Mouse (Mus musculus): ENCODE measurements at regions not wholly inside any gene's neighbourhood (a gene's known extent, or its start where the extent isn't known, plus 50 kb on each side); places are given as distances from the start of the nearest gene placed in this dataset.

- TF ChIP-seq EP300 (IDR thresholded peaks at IDR 0.05; ENCODE audit: insufficient read depth, low read depth, low read length) = no peak
- no peak for TF ChIP-seq CTCF (IDR thresholded peaks at IDR 0.05; ENCODE audit: low read depth, low read length)
- TF ChIP-seq POLR2A (IDR thresholded peaks at IDR 0.05; ENCODE audit: insufficient read depth, low read length) = no peak
Measured at GRCm38 (mm10) chr2:106538329-106538728, 154.7 kb upstream of the Mpped2 start.
